Mouse (Mus musculus): ENCODE measurements at regions not wholly inside any gene's neighbourhood (a gene's known extent, or its start where the extent isn't known, plus 50 kb on each side); places are given as distances from the start of the nearest gene placed in this dataset.
"Not testable (repeated sequence)": the region's sequence is repeated elsewhere in the genome, so short reads cannot be mapped to it uniquely, and the experiment has no call there.

DNA sequence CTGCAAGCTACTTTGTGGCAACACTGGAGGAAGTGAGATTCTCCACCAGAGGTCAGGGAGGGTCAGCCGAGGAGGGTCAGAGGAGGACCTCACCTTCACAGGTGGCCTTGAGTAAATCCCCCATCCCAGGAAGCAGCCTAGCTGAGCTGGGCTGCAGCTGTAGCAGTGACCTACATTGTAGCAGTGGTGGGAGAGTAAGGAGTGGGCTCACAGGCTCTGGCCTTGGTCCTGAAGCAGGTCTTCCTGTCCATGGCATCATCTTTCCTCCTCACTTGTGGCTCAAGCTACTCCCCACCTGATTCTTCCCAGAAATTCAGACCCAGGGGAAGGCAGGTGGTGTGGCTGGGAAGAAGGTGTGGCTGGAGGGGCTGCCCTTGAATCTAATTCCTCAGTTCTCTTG is 84.3 kb downstream of the 1810013L24Rik start:
- not testable (repeated sequence) for DNase-seq

- DNase-seq, result no peak
Measured at GRCm38 (mm10) chr16:8916091-8916490, 86.2 kb downstream of the 1810013L24Rik start.

DNA sequence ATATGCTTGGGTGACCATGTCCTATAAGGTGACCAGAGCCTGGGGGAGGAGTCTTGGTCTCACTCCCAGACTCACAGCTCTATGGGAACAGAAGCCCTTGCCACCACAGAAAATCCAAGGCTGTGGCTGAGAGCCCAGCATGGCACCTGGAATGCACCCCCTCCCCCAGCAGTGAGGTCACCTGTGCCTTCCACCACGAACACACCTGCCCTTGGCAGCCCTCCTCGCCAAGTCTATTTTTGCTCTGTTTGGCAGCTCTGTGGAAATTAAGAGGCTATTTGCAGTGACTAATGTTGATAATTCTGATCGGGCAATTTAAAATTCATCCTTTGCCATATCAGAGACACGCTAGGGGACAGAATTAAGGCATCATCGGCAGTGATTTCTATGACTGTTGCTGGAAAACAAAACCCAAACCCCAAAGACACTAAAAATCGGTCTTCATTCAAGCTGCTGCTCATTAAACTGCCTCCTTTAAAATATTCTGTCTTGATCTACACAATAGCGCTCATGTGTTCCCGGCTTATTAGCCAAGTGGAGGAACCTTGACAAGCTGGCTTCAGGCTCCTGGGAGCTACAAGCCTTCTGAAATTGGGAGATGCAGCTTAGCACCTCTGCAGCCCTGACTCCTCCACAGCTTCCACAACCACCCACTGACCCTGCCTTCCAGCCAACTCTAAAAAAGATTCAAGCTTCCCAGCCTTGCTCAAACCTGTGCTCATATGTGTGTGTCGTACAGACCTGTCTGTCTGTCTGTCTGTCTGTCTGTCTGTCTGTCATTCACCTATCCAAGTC is 89.0 kb downstream of the 1810013L24Rik start:
- no peak for DNase-seq

DNA sequence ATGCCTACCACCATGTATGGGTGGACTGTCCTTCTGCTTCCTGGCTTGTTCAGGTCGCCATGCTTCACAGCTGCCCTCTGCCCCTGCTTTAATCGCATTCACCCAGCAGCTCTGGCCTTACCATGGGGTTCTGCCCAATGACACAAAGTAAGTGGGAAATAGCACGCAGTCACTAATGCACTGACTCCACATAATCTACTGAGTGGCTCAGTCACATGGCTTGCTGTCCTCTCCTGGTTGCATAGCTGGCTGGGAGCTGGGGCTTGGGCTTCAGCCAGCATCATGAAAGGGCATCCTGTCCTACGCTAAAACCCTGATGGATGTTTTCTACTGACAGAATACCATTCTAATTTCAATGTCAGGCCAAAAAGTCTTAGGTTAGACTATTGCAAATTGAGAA is 94.8 kb downstream of the 1810013L24Rik start:
- no peak for DNase-seq

GRCm38 (mm10) chr16:8931961-8932360 is 102.1 kb downstream of the 1810013L24Rik start:
- no peak for DNase-seq

GRCm38 (mm10) chr16:8933121-8933520 is 103.2 kb downstream of the 1810013L24Rik start:
- DNase-seq, result no peak

DNA sequence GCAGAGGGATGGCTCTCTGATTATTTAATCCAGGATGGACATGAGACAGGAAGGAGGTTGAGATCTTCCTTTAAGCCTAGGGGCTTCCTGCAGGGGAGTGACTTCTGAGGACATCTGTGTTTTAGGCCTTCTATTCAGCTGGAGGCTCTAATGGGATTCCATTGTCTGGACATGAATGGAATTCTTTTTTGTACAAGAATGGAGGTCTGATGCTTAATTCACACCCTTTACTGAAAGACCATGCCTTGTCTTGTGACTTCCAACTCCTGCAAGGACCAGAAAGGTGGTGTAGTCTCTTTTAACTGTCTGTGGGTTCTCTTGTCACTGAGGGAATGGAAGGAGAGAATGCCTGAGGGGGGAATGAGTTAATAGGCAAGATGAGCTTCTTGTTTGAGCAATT is 106.5 kb downstream of the 1810013L24Rik start:
- no peak for DNase-seq

GRCm38 (mm10) chr16:8938516-8938915 is 108.6 kb downstream of the 1810013L24Rik start:
- DNase-seq, result no peak

- no peak for DNase-seq
Measured at GRCm38 (mm10) chr16:8939136-8939535, 109.2 kb downstream of the 1810013L24Rik start.

DNA sequence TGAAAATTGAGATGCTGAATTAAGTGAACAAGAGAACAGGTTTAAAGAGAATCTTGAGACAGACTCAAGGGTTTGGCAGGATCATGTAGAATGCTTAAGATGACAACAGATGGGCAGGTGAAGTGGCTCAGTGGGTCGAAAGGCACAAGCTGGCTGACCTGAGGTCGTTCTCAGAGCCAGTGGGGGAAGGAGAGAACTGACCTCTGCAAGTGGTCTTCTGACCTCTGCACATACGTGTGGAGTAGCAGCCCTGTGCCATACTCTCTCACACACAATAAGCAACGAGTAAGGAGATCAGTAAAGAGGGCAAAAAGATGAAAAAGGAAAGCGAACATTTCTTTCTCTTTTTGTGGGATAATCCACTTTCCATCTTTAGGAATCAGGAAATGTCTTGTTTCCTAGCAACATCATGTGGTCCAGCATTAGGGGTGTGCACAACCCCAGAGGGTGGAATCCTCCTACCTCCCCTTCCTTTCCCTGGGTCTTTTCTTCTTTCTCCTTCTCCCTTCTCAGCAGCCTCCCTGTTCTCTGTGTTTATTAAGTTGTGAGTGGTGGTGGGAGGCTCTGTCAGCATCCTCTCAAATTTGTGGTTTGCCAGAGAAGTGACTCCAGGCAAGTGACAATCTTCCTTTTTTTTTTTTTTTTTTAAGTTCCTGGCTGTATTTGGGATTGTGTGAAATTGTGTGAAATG is 114.7 kb downstream of the 1810013L24Rik start:
- DNase-seq, result no peak

DNA sequence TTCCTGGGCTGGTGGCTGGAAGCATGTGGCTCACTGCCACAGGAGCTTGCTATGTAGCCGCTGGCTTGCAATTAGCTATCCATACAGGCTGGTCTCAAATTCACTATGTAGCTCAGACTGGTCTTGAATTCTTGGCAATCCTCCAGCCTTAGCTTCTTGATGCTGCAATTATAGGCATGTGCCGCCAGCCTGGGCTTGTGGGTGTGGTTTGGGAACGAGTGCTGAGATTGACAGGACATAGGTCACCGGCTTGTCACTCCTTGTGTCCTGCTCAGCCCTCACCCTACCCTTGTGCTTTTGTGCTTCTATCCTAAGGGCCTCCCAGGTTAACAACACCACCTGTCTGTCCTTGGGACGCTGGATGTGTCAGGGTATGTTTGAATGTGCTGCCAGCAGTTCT is 117.9 kb downstream of the 1810013L24Rik start:
- no peak for DNase-seq

DNA sequence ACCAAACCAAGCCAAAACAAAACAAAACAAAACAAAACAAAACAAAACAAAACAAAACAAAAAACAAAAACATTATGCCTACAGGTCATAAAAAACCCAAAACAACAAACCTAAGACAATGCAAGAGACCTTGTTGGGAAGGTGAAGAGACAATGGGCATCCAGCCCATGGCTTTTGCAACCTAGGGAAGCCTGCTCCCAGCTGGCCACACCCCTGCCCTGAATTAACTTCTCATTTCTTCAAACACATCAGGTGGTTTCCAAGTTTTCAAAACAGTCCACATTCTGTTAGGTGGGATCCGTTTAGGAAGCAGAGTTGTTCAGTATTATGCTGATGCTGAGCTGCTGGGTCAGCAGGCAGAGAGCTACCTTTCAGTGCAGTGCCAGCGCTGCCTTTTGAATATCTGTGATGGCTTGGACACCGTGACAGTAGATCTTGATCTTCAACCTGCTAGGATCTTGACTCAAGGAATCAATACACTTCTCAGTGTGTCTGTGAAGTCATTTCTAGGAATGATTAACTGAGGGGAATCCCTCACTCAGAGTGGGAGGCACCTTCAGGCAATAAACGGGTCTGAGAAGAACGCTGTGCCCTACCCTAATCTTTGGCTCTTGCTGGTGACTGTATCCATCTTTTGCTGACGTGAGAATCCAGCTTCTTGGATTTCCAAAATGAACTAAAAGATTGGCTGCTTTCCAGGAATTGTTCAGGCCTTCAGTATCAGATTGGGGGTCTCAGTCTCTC is 121.4 kb downstream of the 1810013L24Rik start:
- no peak for DNase-seq

DNA sequence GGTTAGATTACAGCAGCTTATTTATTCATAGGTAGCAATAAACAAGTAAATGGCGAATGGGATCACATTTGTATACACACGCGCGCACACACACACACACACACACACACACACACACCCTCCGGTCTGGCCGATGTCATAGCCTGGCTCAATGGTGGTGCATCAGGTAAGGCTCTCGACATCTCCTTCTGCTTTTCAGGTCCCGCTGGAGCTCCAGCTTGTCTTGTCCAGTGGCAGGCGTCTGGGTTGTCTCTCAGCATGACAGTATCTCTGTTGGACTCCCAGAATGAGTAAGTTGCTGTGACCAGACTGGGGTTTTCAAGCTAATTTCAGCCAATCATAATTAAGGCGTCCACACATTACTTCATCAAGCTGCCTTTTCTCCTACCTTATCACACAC is 131.8 kb downstream of the 1810013L24Rik start:
- no peak for DNase-seq

DNA sequence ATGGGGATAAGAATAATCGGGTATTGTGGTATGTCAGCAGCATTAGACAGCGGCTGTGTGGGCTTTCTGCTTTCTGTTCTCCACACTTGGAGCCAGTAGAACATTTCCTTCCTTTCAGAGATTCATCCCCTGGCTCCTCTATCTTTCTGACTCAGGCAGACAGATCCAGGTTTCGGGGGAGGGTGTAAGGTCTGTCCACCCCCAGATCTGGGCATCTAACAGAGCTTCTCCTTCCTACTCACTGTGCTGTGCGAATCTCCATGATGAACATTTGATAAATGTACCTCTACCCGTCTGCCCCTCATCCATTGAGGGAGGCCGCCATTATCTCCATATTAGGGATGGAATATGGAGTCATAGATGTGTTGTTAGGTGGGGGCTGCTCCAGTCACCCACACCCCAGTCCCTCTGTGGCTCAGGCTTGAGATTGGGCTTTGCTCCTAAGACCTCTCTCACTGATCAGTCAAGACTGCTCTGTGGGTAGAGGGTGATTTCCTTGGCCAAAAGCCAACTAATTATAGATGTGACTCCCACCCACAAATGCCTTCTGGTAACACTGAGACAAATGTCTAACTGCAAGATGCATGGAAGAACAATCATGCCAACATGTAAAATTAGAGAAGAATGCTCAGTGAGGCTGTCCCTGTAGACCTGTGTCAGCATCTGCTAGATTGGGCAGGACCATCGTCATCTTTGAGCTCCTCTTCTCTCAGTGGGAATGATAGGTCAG is 163.8 kb downstream of the 1810013L24Rik start:
- DNase-seq, result no peak

GRCm38 (mm10) chr16:8994521-8994920 is 164.6 kb downstream of the 1810013L24Rik start:
- DNase-seq, result no peak

DNA sequence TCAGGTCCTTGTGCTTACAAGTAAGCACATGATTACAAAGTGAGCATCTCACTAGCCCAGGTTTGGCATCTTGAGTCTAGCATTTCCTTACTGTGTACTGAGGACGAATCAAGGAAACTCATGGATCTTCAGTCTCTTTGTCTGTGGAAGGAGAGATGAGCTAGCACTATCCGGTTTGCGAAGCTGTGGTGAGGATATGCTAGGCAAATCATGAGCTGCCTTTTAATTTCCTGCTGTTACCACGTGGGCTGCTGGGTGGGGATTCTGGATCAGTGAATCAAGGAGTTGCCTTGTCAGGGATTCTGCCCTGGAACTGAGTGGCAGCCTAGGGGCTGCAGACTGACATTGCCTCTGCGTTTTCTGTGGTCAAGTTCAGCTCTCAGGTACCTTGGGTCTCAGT is 167.3 kb downstream of the 1810013L24Rik start:
- DNase-seq, result no peak

DNA sequence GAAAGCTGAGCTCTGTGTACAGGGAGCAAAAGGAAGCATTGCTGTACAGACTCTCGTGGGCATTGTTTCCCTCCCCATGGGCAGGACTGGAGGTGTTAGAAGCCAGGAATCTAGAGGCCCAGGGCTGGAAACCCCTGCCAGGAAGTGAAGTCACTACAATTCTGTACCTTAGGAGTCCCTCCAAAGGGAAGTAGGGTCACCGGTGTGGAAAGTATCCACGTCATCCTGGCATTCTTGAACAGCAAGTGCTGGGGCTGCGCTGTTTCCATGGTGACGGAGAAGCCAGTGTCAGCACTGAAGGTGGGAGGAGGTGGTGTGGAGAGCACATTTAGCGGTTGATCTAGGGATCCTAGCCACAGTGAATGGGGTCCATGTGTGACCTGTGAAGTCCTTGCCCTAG is 174.1 kb downstream of the 1810013L24Rik start:
- DNase-seq, result no peak

DNA sequence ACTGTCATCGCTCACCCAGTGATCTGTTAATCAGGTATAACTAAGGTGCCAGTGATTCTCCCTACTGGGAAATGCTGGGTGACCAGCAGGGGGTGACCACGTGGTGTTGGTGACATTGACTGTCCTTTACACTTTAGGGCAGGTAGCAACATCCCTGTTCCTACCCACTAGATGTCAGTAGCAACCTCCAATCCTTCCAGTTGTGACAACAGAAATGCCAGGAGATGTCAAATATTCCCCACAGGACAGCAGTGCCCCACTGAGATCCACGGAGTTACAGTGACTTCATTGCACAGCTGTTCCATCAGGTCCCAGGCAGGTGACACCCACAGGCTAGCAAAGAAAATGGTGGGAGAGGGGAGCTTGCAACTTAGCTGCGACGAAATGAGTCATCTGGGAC is 176.0 kb downstream of the 1810013L24Rik start:
- DNase-seq, result no peak

DNA sequence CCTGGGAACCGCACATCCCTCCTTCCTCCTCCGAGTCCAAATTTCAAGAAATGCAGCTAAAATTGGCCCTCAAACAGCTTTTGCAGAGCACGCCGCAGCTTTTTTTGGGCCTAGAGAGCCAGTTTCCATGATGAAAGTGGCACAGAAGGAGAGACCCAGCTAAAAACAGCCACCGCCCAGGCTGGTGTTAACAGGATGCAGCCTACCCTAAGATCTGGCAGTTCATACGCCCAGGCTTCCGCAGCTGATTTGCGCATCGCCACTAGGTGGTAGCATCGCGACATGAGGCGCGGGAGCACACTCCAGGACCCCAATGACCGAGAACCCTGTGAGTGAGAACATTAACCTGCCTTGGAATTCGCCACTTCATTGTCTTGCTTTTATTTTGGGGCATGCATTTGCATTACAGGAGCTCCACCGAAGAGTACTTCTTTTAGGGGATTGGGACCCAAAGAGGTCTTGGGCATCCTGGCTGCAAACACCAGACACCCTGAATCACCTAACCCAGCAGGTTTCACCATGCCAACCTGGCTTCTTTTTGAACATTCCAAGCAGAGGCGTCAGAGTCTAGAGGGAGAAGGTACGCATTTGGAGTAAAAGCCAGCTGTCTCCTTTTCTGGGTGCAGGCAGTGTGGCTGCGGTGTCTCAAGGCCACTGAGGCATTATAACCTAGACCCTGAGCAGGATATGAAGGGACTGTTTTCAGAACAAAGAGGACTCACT is 179.6 kb downstream of the 1810013L24Rik start:
- peak; percentile 60 for DNase-seq

- no peak for DNase-seq
Measured at GRCm38 (mm10) chr16:9011077-9011476, 181.2 kb downstream of the 1810013L24Rik start.

DNA sequence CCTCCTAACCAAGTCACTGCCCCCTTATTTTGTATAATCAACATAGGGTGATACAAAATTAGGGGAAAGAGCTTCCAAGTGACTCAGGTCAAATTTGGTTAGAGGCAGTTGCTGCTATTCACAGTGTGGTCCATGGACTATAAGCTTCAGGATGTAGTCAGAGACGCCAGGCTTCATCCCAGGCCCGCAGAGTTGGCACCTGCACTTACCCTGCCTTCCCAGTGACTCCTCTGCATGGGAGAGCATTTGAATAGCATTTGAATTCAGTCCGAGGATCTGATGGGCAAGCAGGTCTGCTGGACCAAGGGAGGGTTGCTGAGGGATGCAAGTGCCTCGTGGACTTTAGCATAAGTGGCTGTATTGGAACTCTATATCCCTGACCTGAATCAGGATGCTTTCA is 181.8 kb downstream of the 1810013L24Rik start:
- no peak for DNase-seq

DNA sequence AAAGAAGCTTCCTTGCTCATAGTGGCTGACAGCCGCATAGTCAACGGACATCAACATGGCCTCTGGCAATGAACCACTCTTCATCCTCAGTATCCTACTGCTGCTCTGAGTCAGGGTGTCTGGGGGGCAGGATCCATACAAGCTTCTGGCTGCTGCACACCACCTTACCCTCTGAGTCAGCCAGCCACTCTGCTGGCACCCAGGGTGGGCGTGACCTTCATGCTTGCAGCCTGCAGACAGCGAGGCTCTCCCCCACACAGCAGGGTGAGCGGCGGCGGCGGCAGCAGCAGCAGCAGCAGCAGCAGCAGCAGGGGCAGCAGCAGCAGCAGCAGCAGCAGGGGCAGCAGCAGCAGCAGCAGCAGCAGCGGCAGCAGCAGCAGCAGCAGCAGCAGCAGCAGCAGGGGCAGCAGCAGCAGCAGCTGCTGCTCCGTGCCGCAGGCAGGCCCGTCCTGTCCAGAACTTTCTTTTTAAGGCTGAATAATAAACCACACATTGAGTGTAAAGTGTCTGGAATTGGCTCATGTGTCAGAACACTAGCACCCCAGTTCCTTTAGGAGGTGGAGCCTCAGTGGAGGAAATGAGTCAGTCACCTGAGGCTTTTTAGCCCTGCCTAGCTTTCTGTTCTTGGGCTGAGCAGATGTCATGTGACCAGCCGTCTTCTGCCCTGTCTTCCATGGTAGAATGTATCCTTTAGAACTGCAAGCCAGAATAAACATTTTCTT is 186.3 kb downstream of the 1810013L24Rik start:
- DNase-seq, result no peak

Data from kidney, adult 18-20 months (tissue).